Mouse (Mus musculus) midbrain, embryonic 14.5 days (tissue): ENCODE measurements around the gene Parvb. TPM values are rescaled to one million over a fixed set of nuclear protein-coding genes. Genes with fewer than 3 reads are reported as not detected.

ENCODE experiments used
- ATAC-seq: fragments of 200-750 bp; cut with Nextera tagmentation; 2 replicates; pipeline ENCODE4 v1.8.0; 2017; ENCODE audit warnings: moderate number of reproducible peaks, moderate library complexity; ENCODE audit not compliant: low FRiP score, low TSS enrichment
- DNase-seq: peaks from one replicate; pipeline ENCODE4 v3.0.0-alpha.2; 2015
- H3K27ac ChIP-seq: fragments of 300-500 bp; sonication (generic); replicated peaks from 2 replicates; pipeline ENCODE4 v1.5.1; 2014; ENCODE audit warnings: mild to moderate bottlenecking, low read depth, low read length, moderate library complexity
- H3K27me3 ChIP-seq: fragments of 300-500 bp; sonication (generic); 2 replicates; pipeline ENCODE4 v1.6.1; 2014; ENCODE audit warnings: low read length, control low read depth, mixed read lengths; ENCODE audit not compliant: control insufficient read depth, insufficient read depth
- H3K36me3 ChIP-seq: fragments of 300-500 bp; sonication (generic); 2 replicates; pipeline ENCODE4 v1.6.1; 2014; ENCODE audit warnings: low read length, control low read depth; ENCODE audit not compliant: control insufficient read depth, insufficient read depth
- H3K4me1 ChIP-seq: fragments of 300-500 bp; sonication (generic); 2 replicates; pipeline ENCODE4 v1.6.1; 2014; ENCODE audit warnings: mild to moderate bottlenecking, antibody characterized with exemption, low read length, control low read depth; ENCODE audit not compliant: control insufficient read depth, insufficient read depth
- H3K4me2 ChIP-seq: fragments of 300-500 bp; sonication (generic); 2 replicates; pipeline ENCODE4 v1.6.1; 2014; ENCODE audit warnings: mild to moderate bottlenecking, low read length, moderate library complexity
- H3K4me3 ChIP-seq: fragments of 300-500 bp; sonication (generic); replicated peaks from 2 replicates; pipeline ENCODE4 v1.5.1; 2014; ENCODE audit warnings: low read depth, low read length
- H3K9ac ChIP-seq: fragments of 300-500 bp; sonication (generic); replicated peaks from 2 replicates; pipeline ENCODE4 v1.6.1; 2014; ENCODE audit warnings: mild to moderate bottlenecking, low read length, moderate library complexity
- H3K9me3 ChIP-seq: fragments of 300-500 bp; sonication (generic); 2 replicates; pipeline ENCODE4 v1.6.1; 2016; ENCODE audit warnings: low read length, control low read depth, mixed read lengths; ENCODE audit not compliant: control insufficient read depth
- WGBS: fragments of 180-500 bp; shearing (Covaris S2); extraction: QIAGEN DNeasy Blood & Tissue Kit; methylation state at CpG from one replicate; pipeline ENCODE4 v1.1.7; 2014; 5-methylcytosine and 5-hydroxymethylcytosine counted together
- polyA plus RNA-seq: library from polyadenylated mRNA; unstranded; fragments of >200 nt; fragmentation: Nextera tagmentation; extraction: Ambion mirVana; gene quantifications from 2 replicates; pipeline ENCODE4 v1.2.1, GENCODE M21; 2014

Parvb gene
- polyA plus RNA-seq, 1 experiment from 2014 or later, result 4.9 TPM

GRCm38 (mm10) chr15:84269107-84269633, 37.3 kb downstream of the Parvb start:
- ATAC-seq, result no peak
- Histone ChIP-seq H3K4me2 (no peak overlapping the region), H3K27me3 (no peaks in the 10 kb centered on the region), H3K4me3 (no peak overlapping the region), H3K27ac (no peak overlapping the region), H3K36me3 (no peaks in the 10 kb centered on the region), H3K4me1 (peaks cover 10% of the 10 kb centered on the region), H3K9ac (no peak overlapping the region), H3K9me3 (no peaks in the 10 kb centered on the region)
- DNase-seq, result no peak
- WGBS, result 59% methylated on average over 10 of the region's 10 CpGs

DNA sequence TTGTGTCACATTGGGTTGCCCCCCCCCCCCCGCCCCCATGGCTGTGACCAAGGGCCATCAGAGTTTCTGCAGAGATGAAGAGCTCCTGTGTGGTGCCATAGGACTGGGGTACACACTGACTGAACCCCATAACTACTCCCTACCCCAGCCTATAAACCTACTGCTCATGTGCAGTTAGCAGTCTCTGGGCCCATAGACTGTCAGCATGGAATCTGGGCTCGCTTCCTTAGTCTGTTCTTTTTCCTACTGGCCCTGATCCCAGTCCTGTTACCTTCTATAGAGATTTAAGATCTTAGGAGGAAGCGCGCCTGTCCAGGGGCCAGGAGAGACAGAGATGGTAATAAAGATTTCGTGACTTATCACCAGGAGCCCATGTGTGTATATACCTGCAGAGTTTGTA, 38.2 kb downstream of the Parvb start:
- Histone ChIP-seq H3K9ac (no peak overlapping the region), H3K4me1 (peaks cover 10% of the 10 kb centered on the region), H3K27me3 (no peaks in the 10 kb centered on the region), H3K4me3 (no peak overlapping the region), H3K36me3 (no peaks in the 10 kb centered on the region), H3K27ac (no peak overlapping the region), H3K4me2 (no peak overlapping the region), H3K9me3 (no peaks in the 10 kb centered on the region)
- 88% methylated on average over 5 of the region's 5 CpGs for WGBS
- no peak for DNase-seq
- no peak for ATAC-seq

GRCm38 (mm10) chr15:84270463-84270862, 38.6 kb downstream of the Parvb start:
- Histone ChIP-seq H3K36me3 (no peaks in the 10 kb centered on the region), H3K27me3 (no peaks in the 10 kb centered on the region), H3K4me3 (no peak overlapping the region), H3K27ac (no peak overlapping the region), H3K9ac (no peak overlapping the region), H3K4me1 (peaks cover 6% of the 10 kb centered on the region), H3K9me3 (no peaks in the 10 kb centered on the region), H3K4me2 (no peak overlapping the region)
- DNase-seq, result no peak
- no peak for ATAC-seq
- WGBS, result 85% methylated on average over 6 of the region's 6 CpGs

DNA sequence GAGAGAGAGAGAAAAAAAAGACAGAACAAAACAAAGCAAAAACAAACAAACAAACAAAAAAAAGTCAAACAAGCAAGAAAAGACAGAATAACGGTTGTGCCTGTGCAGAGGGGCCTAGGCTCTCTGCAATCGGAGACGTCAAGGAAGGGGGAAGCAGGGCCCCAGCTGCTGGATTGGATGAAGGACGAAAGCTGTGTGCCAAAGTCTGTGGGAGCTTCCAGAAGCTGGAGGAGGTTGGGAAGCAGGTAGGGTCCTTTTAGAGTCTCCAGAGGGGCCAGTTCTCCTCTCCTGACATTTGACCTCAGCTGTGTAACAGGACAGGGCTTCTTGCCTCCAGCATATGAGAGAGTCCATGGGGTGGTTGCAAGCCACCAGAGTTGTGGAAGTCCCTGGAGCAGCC, 44.2 kb downstream of the Parvb start:
- no peaks in the 10 kb centered on the region for H3K9me3 ChIP-seq
- H3K4me1 ChIP-seq, result 0 out of 2 replicates have a peak, but pooled peaks cover 9% of the 10 kb centered on the region
- no peak overlapping the region for H3K27ac ChIP-seq
- no peak overlapping the region for H3K9ac ChIP-seq
- H3K36me3 ChIP-seq, result no peaks in the 10 kb centered on the region
- no peak overlapping the region for H3K4me3 ChIP-seq
- no peak overlapping the region for H3K4me2 ChIP-seq
- WGBS, result 92% methylated on average over 4 of the region's 4 CpGs
- H3K27me3 ChIP-seq, result no peaks in the 10 kb centered on the region
- ATAC-seq, result no peak
- DNase-seq, result no peak

- no peaks in the 10 kb centered on the region for H3K36me3 ChIP-seq
- 82% methylated on average over 7 of the region's 7 CpGs for WGBS
- no peak overlapping the region for H3K9ac ChIP-seq
- H3K27me3 ChIP-seq, result no peaks in the 10 kb centered on the region
- no peak overlapping the region for H3K4me2 ChIP-seq
- H3K9me3 ChIP-seq, result no peaks in the 10 kb centered on the region
- ATAC-seq (no peak), DNase-seq (no peak)
- no peak overlapping the region for H3K4me3 ChIP-seq
- H3K4me1 ChIP-seq, result 0 out of 2 replicates have a peak, but pooled peaks cover 9% of the 10 kb centered on the region
- H3K27ac ChIP-seq, result no peak overlapping the region
Observed at GRCm38 (mm10) chr15:84278091-84278490, 46.2 kb downstream of the Parvb start.

DNA sequence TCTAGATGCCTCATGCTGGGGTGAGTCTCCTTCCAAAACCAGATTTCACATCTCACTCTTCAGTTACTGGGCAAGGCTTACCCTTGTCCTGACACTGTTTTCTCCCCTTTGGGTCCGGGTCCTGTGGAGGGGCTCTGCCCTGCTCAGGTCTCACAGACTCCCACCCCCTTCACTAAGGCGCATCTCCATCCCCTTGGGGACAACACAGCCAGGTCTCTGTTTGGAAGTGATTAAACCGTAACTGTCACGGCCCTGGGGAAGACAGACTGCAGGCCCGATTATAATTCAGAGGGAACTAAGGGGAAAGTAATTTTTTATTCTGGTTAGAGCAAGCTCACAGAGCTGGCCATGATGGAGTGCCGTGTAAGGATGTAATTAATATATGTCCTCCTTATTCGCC, 46.8 kb downstream of the Parvb start:
- Histone ChIP-seq H3K36me3 (no peaks in the 10 kb centered on the region), H3K9ac (no peak overlapping the region), H3K4me2 (no peak overlapping the region), H3K27ac (no peak overlapping the region), H3K9me3 (no peaks in the 10 kb centered on the region), H3K4me3 (no peak overlapping the region), H3K4me1 (0 out of 2 replicates have a peak, but pooled peaks cover 9% of the 10 kb centered on the region), H3K27me3 (no peaks in the 10 kb centered on the region)
- DNase-seq (peak; percentile 30), ATAC-seq (no peak)
- 40% methylated on average over 7 of the region's 7 CpGs for WGBS

DNA sequence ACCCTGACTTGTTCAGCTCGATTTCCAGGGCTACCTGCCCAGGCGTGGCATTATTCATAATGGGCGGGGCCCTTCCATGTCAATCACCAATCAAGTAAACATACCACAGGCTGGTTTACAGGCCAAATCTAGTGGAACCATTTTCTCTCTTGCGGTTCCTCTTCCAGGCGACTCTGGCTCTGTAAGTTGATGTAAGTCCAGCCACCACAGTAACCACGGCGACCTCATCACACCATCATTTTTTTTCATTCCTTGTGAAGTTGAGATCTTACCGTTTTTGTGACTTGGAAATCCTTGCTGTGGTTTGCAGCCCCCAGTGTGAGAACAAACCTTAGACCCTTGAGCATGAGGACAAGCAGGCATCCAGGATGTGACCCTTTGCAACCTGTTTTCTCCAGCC, 48.5 kb downstream of the Parvb start:
- no peak for DNase-seq

GRCm38 (mm10) chr15:84280712-84281347, 49.0 kb downstream of the Parvb start:
- no peak overlapping the region for H3K27ac ChIP-seq
- no peak overlapping the region for H3K4me3 ChIP-seq
- WGBS, result 87% methylated on average over 11 of the region's 11 CpGs
- H3K27me3 ChIP-seq, result no peaks in the 10 kb centered on the region
- no peak overlapping the region for H3K4me2 ChIP-seq
- DNase-seq, result no peak
- no peak for ATAC-seq
- H3K9me3 ChIP-seq, result no peaks in the 10 kb centered on the region
- H3K9ac ChIP-seq, result no peak overlapping the region
- 0 out of 2 replicates have a peak, but pooled peaks cover 11% of the 10 kb centered on the region for H3K4me1 ChIP-seq
- no peaks in the 10 kb centered on the region for H3K36me3 ChIP-seq

More for the DNA sequence above, 48.5 kb downstream of the Parvb start:
- H3K4me3 ChIP-seq, result no peak overlapping the region
- 0 out of 2 replicates have a peak, but pooled peaks cover 9% of the 10 kb centered on the region for H3K4me1 ChIP-seq
- H3K9ac ChIP-seq, result no peak overlapping the region
- ATAC-seq, result no peak
- no peaks in the 10 kb centered on the region for H3K36me3 ChIP-seq
- 77% methylated on average over 8 of the region's 8 CpGs for WGBS
- no peak overlapping the region for H3K27ac ChIP-seq
- H3K9me3 ChIP-seq, result no peaks in the 10 kb centered on the region
- no peak overlapping the region for H3K4me2 ChIP-seq
- H3K27me3 ChIP-seq, result no peaks in the 10 kb centered on the region
